Mouse (Mus musculus) stomach, embryonic 16.5 days (tissue): Measurements from ENCODE around the gene Klk11. TPM values are rescaled to one million over a fixed set of nuclear protein-coding genes. Genes with fewer than 3 reads are reported as not detected.

Experiments used
- ATAC-seq: fragments of 200-750 bp; cut with Nextera tagmentation; 2 replicates; pipeline ENCODE4 v1.8.0; 2017; ENCODE audit warnings: moderate number of reproducible peaks, moderate TSS enrichment; ENCODE audit not compliant: insufficient read depth, low FRiP score
- H3K27ac ChIP-seq: fragments of 300-500 bp; sonication (generic); 2 replicates; pipeline ENCODE4 v1.5.1; 2014; ENCODE audit warnings: low read length
- H3K27me3 ChIP-seq: fragments of 300-500 bp; sonication (generic); 2 replicates; pipeline ENCODE4 v1.6.1; 2014; ENCODE audit warnings: low read length, control low read depth, mixed read lengths; ENCODE audit not compliant: control insufficient read depth, insufficient read depth
- H3K36me3 ChIP-seq: fragments of 300-500 bp; sonication (generic); 2 replicates; pipeline ENCODE4 v1.6.1; 2014; ENCODE audit warnings: low read length; ENCODE audit not compliant: control insufficient read depth, insufficient read depth
- H3K4me1 ChIP-seq: fragments of 300-500 bp; sonication (generic); 2 replicates; pipeline ENCODE4 v1.6.1; 2014; ENCODE audit warnings: low read length, control low read depth, mixed read lengths; ENCODE audit not compliant: control insufficient read depth, insufficient read depth
- H3K4me2 ChIP-seq: fragments of 300-500 bp; sonication (generic); 2 replicates; pipeline ENCODE4 v1.6.1; 2014; ENCODE audit warnings: low read depth, low read length, mixed read lengths
- H3K4me3 ChIP-seq: fragments of 300-500 bp; sonication (generic); replicated peaks from 2 replicates; pipeline ENCODE4 v1.5.1; 2014; ENCODE audit warnings: mild to moderate bottlenecking, low read length
- H3K9ac ChIP-seq: fragments of 300-500 bp; sonication (generic); 2 replicates; pipeline ENCODE4 v1.6.1; 2014; ENCODE audit warnings: low read length
- H3K9me3 ChIP-seq: fragments of 300-500 bp; sonication (generic); replicated peaks from 2 replicates; pipeline ENCODE4 v1.6.1; 2016; ENCODE audit warnings: low read length, control low read depth; ENCODE audit not compliant: control insufficient read depth
- WGBS: fragments of 180-500 bp; shearing (Covaris S2); extraction: QIAGEN DNeasy Blood & Tissue Kit; methylation state at CpG from one replicate; pipeline ENCODE4 v1.1.7; 2014; 5-methylcytosine and 5-hydroxymethylcytosine counted together
- polyA plus RNA-seq: library from polyadenylated mRNA; unstranded; fragments of >200 nt; fragmentation: Nextera tagmentation; extraction: Ambion mirVana; gene quantifications from 2 replicates; pipeline ENCODE4 v1.2.1, GENCODE M21; 2015

Klk11 gene
- polyA plus RNA-seq, 1 experiment from 2014 or later, result 25.3 TPM

DNA sequence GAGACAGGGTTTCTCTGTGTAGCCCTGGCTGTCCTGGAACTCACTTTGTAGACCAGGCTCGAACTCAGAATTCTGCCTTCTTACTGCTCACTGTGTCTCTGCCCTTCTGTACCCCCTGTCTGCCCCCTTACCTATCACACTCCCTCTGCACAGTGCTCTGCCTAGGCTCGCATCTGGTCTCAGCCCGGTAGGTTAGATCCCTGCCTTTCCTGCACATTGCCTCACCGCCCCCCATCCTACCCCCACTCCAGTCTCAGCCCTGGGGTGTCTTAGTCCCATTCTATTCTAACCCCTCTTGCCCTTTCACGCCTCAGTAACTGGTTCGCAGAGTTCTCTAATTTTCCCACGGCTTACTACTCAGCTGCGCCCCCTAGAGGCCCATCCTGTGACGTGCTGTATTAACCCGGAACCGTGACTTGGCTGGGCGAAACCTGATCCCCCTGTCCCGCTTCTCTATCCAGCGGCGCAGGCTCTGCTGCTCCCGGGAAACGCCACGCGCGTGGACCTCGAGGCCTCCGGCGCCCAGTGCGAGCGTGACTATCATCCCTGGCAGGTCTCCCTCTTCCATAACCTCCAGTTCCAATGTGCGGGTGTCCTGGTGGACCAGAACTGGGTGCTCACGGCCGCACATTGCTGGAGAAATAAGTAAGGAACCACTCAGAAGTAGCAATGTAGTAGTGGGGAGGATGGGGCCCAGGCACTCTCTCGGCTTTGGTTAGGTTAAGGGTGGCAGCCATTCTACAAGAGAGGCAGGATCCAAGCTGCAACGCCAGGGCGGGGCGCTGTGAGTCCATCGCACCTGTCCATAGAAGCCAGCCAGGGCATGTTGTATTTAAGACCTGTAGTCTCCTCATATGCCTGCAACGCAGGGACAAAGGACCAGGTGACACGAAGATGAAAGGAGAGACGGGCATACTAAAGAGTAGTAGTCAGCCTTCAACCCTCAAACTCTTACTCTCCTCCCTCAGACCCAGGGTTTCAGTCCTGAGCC, 8.2 kb downstream of the Klk11 start:
- Histone ChIP-seq H3K27me3 (no peaks in the 10 kb centered on the region), H3K4me2 (peak overlapping the region; percentile 82), H3K27ac (peak overlapping the region; percentile 55; the same call in 1 of the 2 replicates), H3K4me1 (peaks cover 8% of the 10 kb centered on the region; the same call in 1 of the 2 replicates), H3K4me3 (peak overlapping the region; percentile 42), H3K9ac (peak overlapping the region; percentile 69), H3K9me3 (no peaks in the 10 kb centered on the region), H3K36me3 (no peaks in the 10 kb centered on the region)
- peak; percentile 74 for ATAC-seq
- 7% methylated on average over 36 of the region's 36 CpGs for WGBS

GRCm38 (mm10) chr7:43785286-43785685, 10.9 kb downstream of the Klk11 start:
- H3K27ac ChIP-seq, result no peak overlapping the region
- no peak overlapping the region for H3K9ac ChIP-seq
- H3K9me3 ChIP-seq, result no peaks in the 10 kb centered on the region
- no peaks in the 10 kb centered on the region for H3K27me3 ChIP-seq
- no peaks in the 10 kb centered on the region for H3K36me3 ChIP-seq
- H3K4me1 ChIP-seq, result peaks cover 8% of the 10 kb centered on the region; the same call in 1 of the 2 replicates
- WGBS, result 82% methylated on average over 1 of the region's 1 CpGs
- no peak overlapping the region for H3K4me2 ChIP-seq
- ATAC-seq, result no peak
- no peak overlapping the region for H3K4me3 ChIP-seq

DNA sequence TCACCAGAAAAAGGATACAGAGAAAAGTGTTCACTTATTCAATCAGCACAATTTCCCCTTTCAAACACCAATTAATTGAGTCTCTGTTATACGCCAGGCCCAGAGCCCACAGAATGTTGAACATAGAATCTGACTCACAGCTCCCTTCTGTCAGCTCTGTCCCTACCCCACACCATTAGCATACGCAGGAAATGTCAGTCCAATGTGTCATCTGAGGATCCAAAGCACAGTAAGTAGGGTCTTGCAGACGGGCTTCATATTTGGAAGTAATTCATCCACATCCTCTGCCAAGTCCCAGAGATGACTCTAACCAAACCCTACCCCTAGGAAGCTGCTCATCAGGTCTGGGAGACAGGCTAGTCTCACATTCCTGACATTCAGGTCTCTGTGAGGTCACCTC, 13.7 kb downstream of the Klk11 start:
- no peak for ATAC-seq
- Histone ChIP-seq H3K36me3 (no peaks in the 10 kb centered on the region), H3K4me1 (peaks cover under 1% of the 10 kb centered on the region; the same call in 1 of the 2 replicates), H3K4me2 (no peak overlapping the region), H3K27me3 (no peaks in the 10 kb centered on the region), H3K9me3 (no peaks in the 10 kb centered on the region), H3K4me3 (no peak overlapping the region), H3K9ac (no peak overlapping the region), H3K27ac (no peak overlapping the region)
- WGBS, result 59% methylated on average over 3 of the region's 3 CpGs

GRCm38 (mm10) chr7:43789295-43789694, 14.9 kb downstream of the Klk11 start:
- WGBS, result 53% methylated on average over 2 of the region's 2 CpGs
- ATAC-seq, result no peak

GRCm38 (mm10) chr7:43791591-43791990, 17.2 kb downstream of the Klk11 start, which contains the start of gene Klk9:
TSS of gene Klk9 (plus strand) at chr7:43791891.
- H3K4me1 ChIP-seq, result no peaks in the 10 kb centered on the region
- no peak within 1 kb of the TSS for H3K4me2 ChIP-seq
- H3K27ac ChIP-seq, result no peak within 1 kb of the TSS
- no peak for ATAC-seq
- no peaks in the 10 kb centered on the region for H3K9me3 ChIP-seq
- WGBS, result 69% methylated on average over 7 of the region's 7 CpGs
- no peaks in the 10 kb centered on the region for H3K36me3 ChIP-seq
- no peak within 1 kb of the TSS for H3K9ac ChIP-seq
- no peaks in the 10 kb centered on the region for H3K27me3 ChIP-seq
- H3K4me3 ChIP-seq, result no peak within 1 kb of the TSS

More at GRCm38 (mm10) chr7:43789295-43789694, 14.9 kb downstream of the Klk11 start:
- Histone ChIP-seq H3K27ac (no peak overlapping the region), H3K36me3 (no peaks in the 10 kb centered on the region), H3K9me3 (no peaks in the 10 kb centered on the region), H3K27me3 (no peaks in the 10 kb centered on the region), H3K4me2 (no peak overlapping the region), H3K9ac (no peak overlapping the region), H3K4me3 (no peak overlapping the region), H3K4me1 (no peaks in the 10 kb centered on the region)

DNA sequence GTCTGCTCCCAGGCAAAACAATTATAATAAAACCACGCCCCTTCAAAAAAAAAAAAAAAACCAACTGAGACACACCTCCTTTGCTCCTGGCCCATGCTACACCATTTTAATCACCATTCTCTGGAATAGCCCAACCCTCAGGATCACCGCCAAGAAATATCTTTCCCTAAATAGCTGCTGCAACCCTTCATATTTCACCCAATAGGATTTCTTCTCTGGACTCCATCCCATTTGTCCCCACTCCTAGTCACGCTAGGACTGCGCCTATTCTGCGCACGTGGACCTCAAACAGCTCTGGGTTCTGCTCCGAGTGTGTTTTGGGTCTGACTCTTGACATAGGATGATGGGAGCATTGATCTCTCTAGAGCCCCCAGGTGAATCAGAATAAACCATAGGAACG, 22.0 kb downstream of the Klk11 start:
- no peak overlapping the region for H3K27ac ChIP-seq
- no peaks in the 10 kb centered on the region for H3K9me3 ChIP-seq
- H3K4me1 ChIP-seq, result peaks cover 3% of the 10 kb centered on the region; the same call in 1 of the 2 replicates
- 4% methylated on average over 8 of the region's 8 CpGs for WGBS
- peak; percentile 27; the same call in 1 of the 2 replicates for ATAC-seq
- peak overlapping the region; percentile 86 for H3K4me2 ChIP-seq
- no peaks in the 10 kb centered on the region for H3K36me3 ChIP-seq
- no peaks in the 10 kb centered on the region for H3K27me3 ChIP-seq
- H3K4me3 ChIP-seq, result peak overlapping the region; percentile 66
- H3K9ac ChIP-seq, result peak overlapping the region; percentile 72

DNA sequence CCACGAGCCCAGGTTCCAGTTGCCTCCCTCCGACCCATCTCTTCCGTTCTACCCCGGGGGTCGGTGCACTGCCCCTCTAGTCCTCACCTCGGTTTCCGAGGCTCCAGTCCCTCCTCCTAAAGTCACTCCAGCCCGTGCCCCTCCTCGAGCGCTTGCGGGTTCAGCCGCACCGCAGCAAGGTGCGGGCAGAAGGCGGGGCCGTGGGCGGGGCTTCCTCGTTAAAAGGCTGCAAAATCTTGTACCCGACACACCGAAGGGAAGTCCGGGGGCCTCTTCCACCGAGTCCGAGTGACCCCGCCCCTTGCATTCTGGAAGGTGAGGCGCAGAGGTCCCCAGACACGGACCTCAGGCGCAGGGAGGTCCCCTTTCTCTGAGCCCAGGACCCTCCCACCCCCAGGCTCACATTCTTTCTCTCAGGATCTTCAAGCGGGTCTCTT, 22.9 kb downstream of the Klk11 start, which contains the start of gene Klk8:
Gene Klk8 (plus strand): TSS at position 245 of the 437 bp plus-strand sequence.
- ATAC-seq, result peak; percentile 23; the same call in 1 of the 2 replicates
- peak within 1 kb of the TSS; percentile 72 for H3K9ac ChIP-seq
- H3K4me3 ChIP-seq, result peak within 1 kb of the TSS; percentile 66
- peak within 1 kb of the TSS; percentile 47; the same call in 1 of the 2 replicates for H3K27ac ChIP-seq
- under 1% methylated on average over 28 of the region's 28 CpGs for WGBS
- no peaks in the 10 kb centered on the region for H3K9me3 ChIP-seq
- H3K4me2 ChIP-seq, result peak within 1 kb of the TSS; percentile 86
- no peaks in the 10 kb centered on the region for H3K27me3 ChIP-seq
- peaks cover 3% of the 10 kb centered on the region; the same call in 1 of the 2 replicates for H3K4me1 ChIP-seq
- no peaks in the 10 kb centered on the region for H3K36me3 ChIP-seq

DNA sequence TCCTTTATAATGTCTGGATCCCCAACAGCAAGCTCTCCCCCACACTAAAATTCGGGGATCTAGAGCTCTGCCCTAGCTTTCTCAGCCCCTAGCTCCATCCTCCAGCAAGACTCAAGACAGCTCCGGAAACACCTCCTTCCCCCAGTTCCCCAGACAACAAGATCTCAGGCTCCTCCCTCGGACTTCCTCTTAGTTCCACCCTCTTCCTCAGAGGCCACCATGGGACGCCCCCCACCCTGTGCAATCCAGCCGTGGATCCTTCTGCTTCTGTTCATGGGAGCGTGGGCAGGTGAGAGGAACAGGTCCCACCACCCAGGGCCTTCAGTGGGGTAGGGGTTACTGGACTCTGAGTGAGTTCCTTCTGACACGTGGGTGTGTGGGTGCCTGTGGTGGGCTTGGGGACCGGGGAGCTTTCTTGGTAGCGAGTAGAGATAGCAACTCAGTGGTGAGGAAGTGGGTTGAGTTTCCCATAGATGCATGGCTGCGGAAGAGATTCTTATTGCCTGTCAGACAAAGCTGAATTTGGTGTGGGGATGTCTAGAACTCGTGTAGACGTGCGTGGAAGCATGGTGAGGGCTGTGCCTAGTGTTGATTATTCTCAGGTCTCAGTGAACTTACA, 23.5 kb downstream of the Klk11 start:
- no peaks in the 10 kb centered on the region for H3K36me3 ChIP-seq
- H3K4me2 ChIP-seq, result peak overlapping the region; percentile 86
- H3K9ac ChIP-seq, result peak overlapping the region; percentile 72
- WGBS, result 34% methylated on average over 13 of the region's 13 CpGs
- no peak overlapping the region for H3K27ac ChIP-seq
- peaks cover 3% of the 10 kb centered on the region; the same call in 1 of the 2 replicates for H3K4me1 ChIP-seq
- H3K27me3 ChIP-seq, result no peaks in the 10 kb centered on the region
- peak overlapping the region; percentile 66 for H3K4me3 ChIP-seq
- ATAC-seq, result peak; percentile 26; the same call in 1 of the 2 replicates
- H3K9me3 ChIP-seq, result no peaks in the 10 kb centered on the region
